Mouse (Mus musculus): ENCODE data around the gene Apeh. TPM values are rescaled to one million over a fixed set of nuclear protein-coding genes. Genes with fewer than 3 reads are reported as not detected.

Apeh gene
- polyA plus RNA-seq, 1 experiment from 2014 or later = 54.3 TPM

- 88% methylated on average over 8 of the region's 8 CpGs for WGBS
- Histone ChIP-seq H3K9me3 (ENCODE audit: control insufficient read depth, low read length) (no peaks in the 10 kb centered on the region), H3K4me3 (ENCODE audit: low read depth, low read length) (no peak overlapping the region), H3K9ac (ENCODE audit: low read depth, low read length) (no peak overlapping the region), H3K36me3 (ENCODE audit: control insufficient read depth, insufficient read depth, low read length) (no peaks in the 10 kb centered on the region), H3K4me2 (replicated peaks; ENCODE audit: low read depth, low read length) (no peak overlapping the region), H3K27ac (ENCODE audit: low read depth, low read length) (no peak overlapping the region), H3K4me1 (replicated peaks; ENCODE audit: control insufficient read depth, insufficient read depth, low read length) (no peaks in the 10 kb centered on the region), H3K27me3 (ENCODE audit: control insufficient read depth, insufficient read depth, low read length) (no peaks in the 10 kb centered on the region)
- ATAC-seq (ENCODE audit: low FRiP score) = no peak
- no peak for DNase-seq (ENCODE audit: low spot score)
These were observed 31.3 kb upstream of the Apeh start for GRCm38 (mm10) chr9:108125731-108126130.

- H3K9ac ChIP-seq (ENCODE audit: low read depth, low read length) = no peak overlapping the region
- ATAC-seq (ENCODE audit: low FRiP score) (no peak), DNase-seq (ENCODE audit: low spot score) (no peak)
- no peak overlapping the region for H3K4me2 ChIP-seq (replicated peaks; ENCODE audit: low read depth, low read length)
- no peaks in the 10 kb centered on the region for H3K9me3 ChIP-seq (ENCODE audit: control insufficient read depth, low read length)
- WGBS = 85% methylated on average over 4 of the region's 4 CpGs
- H3K27ac ChIP-seq (ENCODE audit: low read depth, low read length) = no peak overlapping the region
- H3K27me3 ChIP-seq (ENCODE audit: control insufficient read depth, insufficient read depth, low read length) = no peaks in the 10 kb centered on the region
- H3K4me1 ChIP-seq (replicated peaks; ENCODE audit: control insufficient read depth, insufficient read depth, low read length) = no peaks in the 10 kb centered on the region
- H3K4me3 ChIP-seq (ENCODE audit: low read depth, low read length) = no peak overlapping the region
- H3K36me3 ChIP-seq (ENCODE audit: control insufficient read depth, insufficient read depth, low read length) = no peaks in the 10 kb centered on the region
These were observed 29.5 kb upstream of the Apeh start for GRCm38 (mm10) chr9:108123916-108124315.

GRCm38 (mm10) chr9:108121170-108121969 is 27.0 kb upstream of the Apeh start:
- no peak overlapping the region for H3K4me3 ChIP-seq (ENCODE audit: low read depth, low read length)
- H3K4me2 ChIP-seq (replicated peaks; ENCODE audit: low read depth, low read length) = no peak overlapping the region
- no peaks in the 10 kb centered on the region for H3K9me3 ChIP-seq (ENCODE audit: control insufficient read depth, low read length)
- no peaks in the 10 kb centered on the region for H3K36me3 ChIP-seq (ENCODE audit: control insufficient read depth, insufficient read depth, low read length)
- no peaks in the 10 kb centered on the region for H3K4me1 ChIP-seq (replicated peaks; ENCODE audit: control insufficient read depth, insufficient read depth, low read length)
- WGBS = 91% methylated on average over 10 of the region's 10 CpGs
- no peak overlapping the region for H3K9ac ChIP-seq (ENCODE audit: low read depth, low read length)
- no peak for ATAC-seq (ENCODE audit: low FRiP score)
- H3K27ac ChIP-seq (ENCODE audit: low read depth, low read length) = no peak overlapping the region
- H3K27me3 ChIP-seq (ENCODE audit: control insufficient read depth, insufficient read depth, low read length) = no peaks in the 10 kb centered on the region
- no peak for DNase-seq (ENCODE audit: low spot score)

- H3K27ac ChIP-seq (ENCODE audit: low read depth, low read length) = no peak overlapping the region
- no peak overlapping the region for H3K4me2 ChIP-seq (replicated peaks; ENCODE audit: low read depth, low read length)
- H3K36me3 ChIP-seq (ENCODE audit: control insufficient read depth, insufficient read depth, low read length) = no peaks in the 10 kb centered on the region
- no peaks in the 10 kb centered on the region for H3K9me3 ChIP-seq (ENCODE audit: control insufficient read depth, low read length)
- ATAC-seq (ENCODE audit: low FRiP score) = no peak
- WGBS = 93% methylated on average over 8 of the region's 8 CpGs
- no peak overlapping the region for H3K4me3 ChIP-seq (ENCODE audit: low read depth, low read length)
- H3K4me1 ChIP-seq (replicated peaks; ENCODE audit: control insufficient read depth, insufficient read depth, low read length) = no peaks in the 10 kb centered on the region
- no peak overlapping the region for H3K9ac ChIP-seq (ENCODE audit: low read depth, low read length)
- no peak for DNase-seq (ENCODE audit: low spot score)
- H3K27me3 ChIP-seq (ENCODE audit: control insufficient read depth, insufficient read depth, low read length) = no peaks in the 10 kb centered on the region
These were observed 26.3 kb upstream of the Apeh start for GRCm38 (mm10) chr9:108120671-108121070.

- Histone ChIP-seq H3K4me2 (replicated peaks; ENCODE audit: low read depth, low read length) (no peak overlapping the region), H3K27ac (ENCODE audit: low read depth, low read length) (no peak overlapping the region), H3K4me3 (ENCODE audit: low read depth, low read length) (no peak overlapping the region), H3K27me3 (ENCODE audit: control insufficient read depth, insufficient read depth, low read length) (no peaks in the 10 kb centered on the region), H3K4me1 (replicated peaks; ENCODE audit: control insufficient read depth, insufficient read depth, low read length) (no peaks in the 10 kb centered on the region), H3K9me3 (ENCODE audit: control insufficient read depth, low read length) (no peaks in the 10 kb centered on the region), H3K36me3 (ENCODE audit: control insufficient read depth, insufficient read depth, low read length) (no peaks in the 10 kb centered on the region; the same call in 1 of the 2 replicates), H3K9ac (ENCODE audit: low read depth, low read length) (no peak overlapping the region)
- ATAC-seq (ENCODE audit: low FRiP score) (no peak), DNase-seq (ENCODE audit: low spot score) (no peak)
- 63% methylated on average over 11 of the region's 11 CpGs for WGBS
These were observed 25.5 kb upstream of the Apeh start for GRCm38 (mm10) chr9:108119891-108120411.

GRCm38 (mm10) chr9:108117143-108117542 is 22.7 kb upstream of the Apeh start:
- Histone ChIP-seq H3K9me3 (ENCODE audit: control insufficient read depth, low read length) (no peaks in the 10 kb centered on the region), H3K27ac (ENCODE audit: low read depth, low read length) (no peak overlapping the region), H3K4me1 (replicated peaks; ENCODE audit: control insufficient read depth, insufficient read depth, low read length) (no peaks in the 10 kb centered on the region), H3K9ac (ENCODE audit: low read depth, low read length) (no peak overlapping the region), H3K4me2 (replicated peaks; ENCODE audit: low read depth, low read length) (no peak overlapping the region), H3K27me3 (ENCODE audit: control insufficient read depth, insufficient read depth, low read length) (no peaks in the 10 kb centered on the region), H3K4me3 (ENCODE audit: low read depth, low read length) (no peak overlapping the region), H3K36me3 (ENCODE audit: control insufficient read depth, insufficient read depth, low read length) (no peaks in the 10 kb centered on the region; the same call in 1 of the 2 replicates)
- DNase-seq (ENCODE audit: low spot score) = no peak
- WGBS = 56% methylated on average over 4 of the region's 4 CpGs
- ATAC-seq (ENCODE audit: low FRiP score) = no peak

GRCm38 (mm10) chr9:108115290-108116077 is 21.1 kb upstream of the Apeh start:
- Histone ChIP-seq H3K27me3 (ENCODE audit: control insufficient read depth, insufficient read depth, low read length) (no peaks in the 10 kb centered on the region), H3K4me3 (ENCODE audit: low read depth, low read length) (no peak overlapping the region), H3K9ac (ENCODE audit: low read depth, low read length) (no peak overlapping the region), H3K9me3 (ENCODE audit: control insufficient read depth, low read length) (no peaks in the 10 kb centered on the region), H3K36me3 (ENCODE audit: control insufficient read depth, insufficient read depth, low read length) (no peaks in the 10 kb centered on the region; the same call in 1 of the 2 replicates), H3K4me2 (replicated peaks; ENCODE audit: low read depth, low read length) (no peak overlapping the region), H3K4me1 (replicated peaks; ENCODE audit: control insufficient read depth, insufficient read depth, low read length) (0 out of 2 replicates have a peak, but pooled peaks cover 6% of the 10 kb centered on the region), H3K27ac (ENCODE audit: low read depth, low read length) (no peak overlapping the region)
- 67% methylated on average over 43 of the region's 43 CpGs for WGBS
- ATAC-seq (ENCODE audit: low FRiP score) (no peak), DNase-seq (ENCODE audit: low spot score) (no peak)

- Histone ChIP-seq H3K4me3 (ENCODE audit: low read depth, low read length) (no peak overlapping the region), H3K36me3 (ENCODE audit: control insufficient read depth, insufficient read depth, low read length) (no peaks in the 10 kb centered on the region; the same call in 1 of the 2 replicates), H3K4me1 (replicated peaks; ENCODE audit: control insufficient read depth, insufficient read depth, low read length) (0 out of 2 replicates have a peak, but pooled peaks cover 6% of the 10 kb centered on the region), H3K4me2 (replicated peaks; ENCODE audit: low read depth, low read length) (no peak overlapping the region), H3K27ac (ENCODE audit: low read depth, low read length) (no peak overlapping the region), H3K9me3 (ENCODE audit: control insufficient read depth, low read length) (no peaks in the 10 kb centered on the region), H3K27me3 (ENCODE audit: control insufficient read depth, insufficient read depth, low read length) (no peaks in the 10 kb centered on the region), H3K9ac (ENCODE audit: low read depth, low read length) (no peak overlapping the region)
- DNase-seq (ENCODE audit: low spot score) (no peak), ATAC-seq (ENCODE audit: low FRiP score) (no peak)
- 94% methylated on average over 18 of the region's 18 CpGs for WGBS
These were observed 18.4 kb upstream of the Apeh start for GRCm38 (mm10) chr9:108112719-108113340.

Data from hindbrain, embryonic 11.5 days (tissue).